Mouse (Mus musculus): ENCODE data around the gene Unc80.

DNA sequence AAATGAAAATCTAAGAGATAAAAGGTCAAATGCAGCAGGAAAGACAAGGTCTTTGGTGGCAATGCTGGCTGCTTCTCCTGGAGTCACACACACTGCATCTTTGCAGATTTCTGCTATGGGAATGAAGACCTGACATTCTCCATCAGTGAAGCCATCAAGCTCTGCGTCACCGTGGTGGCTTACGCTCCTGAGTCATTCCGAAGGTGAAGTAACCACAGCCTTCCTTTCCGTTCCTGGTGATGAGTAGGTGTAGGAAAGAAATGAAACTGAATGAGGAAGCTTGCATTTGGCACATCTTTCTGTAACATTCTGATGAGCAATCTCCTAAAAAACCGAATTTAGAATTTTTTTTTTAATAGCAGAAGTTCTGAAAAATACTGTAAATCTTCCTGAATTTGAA, 181.4 kb downstream of the Unc80 start:
- TF ChIP-seq CTCF (IDR thresholded peaks at IDR 0.05; ENCODE audit: borderline replicate concordance, insufficient read depth, low read length) (no peak), POLR2A (IDR thresholded peaks at IDR 0.05; ENCODE audit: low read depth, low read length) (no peak)
